Mouse (Mus musculus) liver, embryonic 14.5 days (tissue): ENCODE measurements around the gene Akr1d1.

ENCODE experiments used
- CTCF ChIP-seq: IDR thresholded peaks from 2 replicates; pipeline ENCODE4 v1.5.1; 2016; ENCODE audit warnings: antibody characterized with exemption, low read depth, control low read depth
- EP300 ChIP-seq: IDR thresholded peaks from 2 replicates; pipeline ENCODE4 v1.6.1; 2016; ENCODE audit warnings: antibody characterized with exemption, low read depth

- TF ChIP-seq CTCF (peak; percentile 46), EP300 (no peak)
These were observed 62.4 kb downstream of the Akr1d1 start for GRCm38 (mm10) chr6:37592101-37593032.
